Mouse (Mus musculus): ENCODE measurements around the gene Rap1b.

Rap1b gene

GRCm38 (mm10) chr10:117783786-117784420, 61.9 kb downstream of the Rap1b start:
- DNase-seq (ENCODE audit: low read depth, low spot score) = no peak

GRCm38 (mm10) chr10:117782491-117783260, 63.2 kb downstream of the Rap1b start:
- no peak for DNase-seq (ENCODE audit: low read depth, low spot score)

- no peak for DNase-seq (ENCODE audit: low read depth, low spot score)
Observed at GRCm38 (mm10) chr10:117782056-117782455, 63.8 kb downstream of the Rap1b start.

DNA sequence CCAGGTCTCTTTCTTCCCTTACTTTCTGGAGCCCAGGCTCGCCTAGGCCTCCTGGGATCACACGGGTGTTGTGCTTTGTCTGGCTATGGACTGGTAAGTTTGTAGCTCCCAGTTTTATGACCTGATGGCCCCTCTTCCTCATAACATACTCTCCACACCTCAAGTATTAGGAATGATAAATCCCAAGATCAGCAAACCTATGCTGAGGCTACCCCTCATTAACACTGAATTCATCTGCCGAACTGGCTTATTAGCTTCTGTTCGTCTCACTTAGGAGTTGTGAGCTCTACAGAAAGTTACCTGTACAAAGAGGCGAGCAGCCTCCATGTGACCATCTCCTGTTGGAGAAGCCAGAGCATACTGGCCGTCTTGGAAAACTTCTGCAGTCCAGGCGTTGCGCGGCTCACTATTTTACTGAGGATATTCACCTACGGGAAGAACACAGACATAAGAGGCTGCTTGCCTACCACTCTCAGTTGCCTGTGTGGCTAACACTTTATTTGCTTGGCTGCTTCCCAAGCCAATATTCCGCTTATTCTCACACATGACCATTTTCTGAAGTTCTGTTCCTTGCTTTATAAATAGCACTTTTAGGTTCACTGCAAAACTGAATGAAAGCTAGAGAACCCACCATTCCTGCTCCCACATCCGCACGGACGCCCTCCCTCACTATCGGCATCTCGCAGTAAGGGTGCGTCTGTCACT, 64.7 kb downstream of the Rap1b start:
- no peak for DNase-seq (ENCODE audit: low read depth, low spot score)

- no peak for DNase-seq (ENCODE audit: low read depth, low spot score)
Observed at GRCm38 (mm10) chr10:117780306-117780911, 65.4 kb downstream of the Rap1b start.

GRCm38 (mm10) chr10:117779581-117780305, 66.1 kb downstream of the Rap1b start:
- DNase-seq (ENCODE audit: low read depth, low spot score) = no peak

DNA sequence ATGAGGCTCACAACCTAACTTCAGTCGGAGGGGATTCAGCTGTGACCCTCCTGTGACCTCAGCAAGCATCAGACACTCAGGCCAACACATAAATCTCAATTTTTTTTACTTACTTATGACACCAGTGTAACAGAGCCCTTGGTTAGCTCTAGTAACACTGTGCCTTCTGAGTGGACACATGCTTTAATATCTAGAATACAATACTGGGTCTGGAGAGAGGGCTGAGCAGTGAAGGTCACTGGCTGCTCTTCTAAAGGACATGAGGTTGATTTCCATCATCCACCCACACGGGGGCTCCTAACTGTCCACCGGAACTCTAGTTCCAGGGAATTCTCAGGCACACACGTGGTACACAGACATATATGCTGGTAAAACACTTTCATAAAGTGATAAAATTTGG, 66.9 kb downstream of the Rap1b start:
- no peak for DNase-seq (ENCODE audit: low read depth, low spot score)

DNA sequence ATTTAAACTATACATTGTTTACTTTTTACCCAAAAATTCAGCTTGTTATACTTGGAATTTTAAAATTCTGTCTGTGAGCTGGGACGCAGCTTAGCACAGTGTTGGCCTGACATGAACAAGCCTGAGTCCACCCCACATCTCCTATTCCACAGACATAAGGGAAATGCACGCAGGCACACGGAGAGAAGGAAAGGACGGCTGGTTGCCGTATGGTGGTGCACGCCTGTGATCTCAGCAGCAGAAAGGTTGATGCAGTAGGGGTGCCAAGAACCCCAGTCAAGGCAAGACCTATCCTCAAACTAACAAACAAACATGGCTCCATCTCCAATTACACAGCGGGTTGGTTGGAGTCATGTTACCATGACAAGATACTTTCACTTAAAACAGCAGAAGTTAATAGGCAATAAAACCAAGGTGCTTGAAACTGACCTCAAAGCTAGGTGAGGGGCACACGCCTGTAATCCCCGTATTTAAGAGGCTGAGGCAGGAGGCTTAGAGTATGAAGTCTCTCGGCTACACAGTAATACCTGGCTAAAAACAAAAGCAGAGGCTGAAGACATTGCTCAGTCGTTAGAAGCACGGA, 67.4 kb downstream of the Rap1b start:
- no peak for DNase-seq (ENCODE audit: low read depth, low spot score)

DNA sequence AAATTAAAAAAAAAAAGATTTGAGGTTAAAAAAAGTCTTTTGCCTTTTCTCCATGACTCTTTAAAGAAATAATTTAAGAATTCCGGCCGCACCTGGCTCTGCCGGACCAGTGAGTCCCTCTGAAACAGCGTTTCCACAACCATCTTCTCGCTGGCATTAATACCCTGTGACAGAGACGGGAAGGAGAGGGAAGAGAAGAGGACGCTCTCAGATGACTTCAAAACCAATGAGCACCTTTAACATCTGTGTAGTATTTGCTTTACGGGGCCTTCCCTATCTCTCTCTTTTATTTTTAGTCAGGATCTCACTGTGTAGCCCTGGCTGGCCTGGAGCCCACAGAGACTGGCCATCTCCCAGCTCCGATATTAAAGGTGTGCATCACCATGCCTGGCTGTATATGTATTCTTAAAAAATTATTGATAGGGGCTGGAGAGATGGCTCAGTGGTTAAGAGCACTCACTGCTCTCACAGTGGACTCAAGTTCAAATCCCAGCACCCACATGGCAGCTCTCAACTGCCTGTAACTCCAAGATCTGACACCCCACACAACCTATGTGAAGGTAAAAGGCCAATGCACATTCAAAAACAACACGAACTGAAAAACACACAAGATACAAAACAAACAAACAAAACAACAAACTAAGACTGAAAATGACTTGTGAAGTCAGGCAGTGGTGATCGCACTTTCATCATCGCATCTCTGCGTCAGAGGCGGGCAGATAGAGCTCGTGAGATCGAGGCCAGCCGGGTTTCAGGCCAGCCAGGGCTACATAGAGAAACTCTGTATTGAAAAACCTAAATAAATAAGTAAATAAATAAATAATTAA, 68.1 kb downstream of the Rap1b start:
- DNase-seq (ENCODE audit: low read depth, low spot score) = no peak

DNA sequence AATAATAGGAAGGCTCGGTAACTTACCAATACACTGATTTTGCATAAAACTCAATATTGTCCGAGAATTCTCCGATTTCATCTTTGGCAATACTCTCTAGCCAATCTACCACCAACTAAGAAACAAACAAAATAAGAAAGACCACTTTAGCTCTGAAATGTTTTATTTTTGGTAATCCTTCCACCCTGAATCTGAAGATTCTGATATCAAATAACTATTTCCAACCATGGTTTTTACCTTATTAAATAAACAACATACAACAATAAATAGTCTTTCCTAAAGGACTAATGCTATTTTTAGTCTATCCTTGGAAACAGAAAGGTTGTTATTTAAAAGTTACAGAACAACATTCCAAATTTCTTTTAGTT, 68.7 kb downstream of the Rap1b start:
- DNase-seq (ENCODE audit: low read depth, low spot score) = no peak

DNA sequence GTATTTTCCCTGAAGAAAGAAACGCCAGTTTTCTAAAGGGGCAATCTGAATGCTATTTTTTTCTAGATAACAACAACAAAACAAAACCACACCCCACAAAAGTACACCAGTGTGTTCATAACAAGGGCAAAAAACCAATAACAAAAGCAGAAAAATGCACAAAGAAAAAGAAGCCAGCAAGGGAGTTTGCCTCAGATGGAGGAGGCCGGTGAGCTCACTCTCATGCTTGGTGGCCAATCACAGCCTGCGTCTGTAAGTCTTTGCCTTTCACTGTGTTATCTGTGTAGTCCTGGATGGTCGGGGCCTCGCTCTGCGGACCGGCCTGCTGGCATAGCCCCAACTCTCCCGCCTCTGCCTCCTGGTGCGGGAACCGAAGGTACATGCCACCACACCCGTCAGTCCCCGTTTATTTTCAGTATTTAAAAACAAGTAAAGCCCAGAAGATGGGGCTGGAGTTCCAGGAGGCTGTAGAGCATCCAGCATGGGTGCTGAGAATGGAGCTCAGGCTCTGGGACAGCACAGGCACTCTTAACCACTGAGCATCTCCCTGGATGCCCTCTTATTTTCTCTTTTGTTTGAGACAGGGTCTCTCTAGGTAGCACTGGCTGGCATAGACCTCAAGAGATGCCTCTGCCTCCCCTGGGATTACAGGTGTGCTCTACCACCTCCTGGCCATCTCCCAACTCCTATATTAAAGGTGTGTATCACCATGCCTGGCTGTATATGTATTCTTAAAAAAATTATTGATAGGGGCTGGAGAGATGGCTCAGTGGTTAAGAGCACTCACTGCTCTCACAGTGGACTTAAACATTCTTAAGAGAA, 69.3 kb downstream of the Rap1b start:
- no peak for DNase-seq (ENCODE audit: low read depth, low spot score)

DNA sequence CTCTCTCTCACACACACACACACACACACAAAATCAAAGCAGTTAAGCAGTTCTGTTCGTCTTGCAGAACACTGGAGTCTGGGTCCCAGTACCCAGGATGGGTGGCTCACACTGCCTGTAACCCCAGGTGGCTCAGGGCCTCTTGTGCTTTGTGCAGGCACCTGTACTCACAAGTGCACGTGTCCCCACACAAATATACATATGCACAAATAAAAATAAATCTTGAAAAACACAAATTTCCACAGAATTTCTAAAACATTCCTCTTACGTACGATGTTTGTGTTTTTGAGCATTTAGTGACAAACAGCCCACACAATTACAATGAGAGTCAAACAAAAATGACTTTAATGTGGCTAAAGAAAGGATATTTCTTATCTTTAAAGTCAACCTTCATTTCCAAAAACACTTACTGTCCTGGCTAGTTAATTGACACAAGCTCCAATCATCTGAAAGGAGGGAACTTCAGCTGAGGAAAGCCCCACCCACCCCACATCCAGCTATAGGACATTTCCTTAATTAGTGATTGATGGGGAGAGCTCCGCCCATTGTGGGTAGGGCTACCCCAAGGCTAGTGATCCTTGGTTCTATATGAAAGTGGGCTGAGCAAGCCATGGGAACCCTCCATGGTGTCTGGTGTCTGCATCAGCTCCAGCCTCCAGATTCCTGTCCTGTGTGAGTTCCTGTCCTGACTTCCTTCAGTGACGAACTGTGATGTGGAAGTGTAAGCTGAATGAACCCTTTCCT, 70.3 kb downstream of the Rap1b start:
- no peak for DNase-seq (ENCODE audit: low read depth, low spot score)

DNA sequence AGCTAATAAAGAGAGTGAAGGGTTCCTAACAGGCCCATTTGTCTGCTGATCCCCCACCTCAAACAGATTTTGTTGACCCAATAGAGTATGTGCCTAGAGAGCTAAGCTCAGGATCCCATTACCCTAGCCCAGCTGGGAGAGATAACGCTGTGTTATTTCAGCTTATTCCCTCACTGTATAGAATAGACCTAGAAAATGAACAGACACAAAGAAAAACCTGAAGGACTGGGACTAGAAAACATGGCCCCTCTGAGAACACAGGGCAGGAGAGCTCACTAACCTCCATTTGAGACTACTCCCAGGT, 71.1 kb downstream of the Rap1b start:
- no peak for DNase-seq (ENCODE audit: low read depth, low spot score)

GRCm38 (mm10) chr10:117774011-117774816, 71.6 kb downstream of the Rap1b start:
- no peak for DNase-seq (ENCODE audit: low read depth, low spot score)

DNA sequence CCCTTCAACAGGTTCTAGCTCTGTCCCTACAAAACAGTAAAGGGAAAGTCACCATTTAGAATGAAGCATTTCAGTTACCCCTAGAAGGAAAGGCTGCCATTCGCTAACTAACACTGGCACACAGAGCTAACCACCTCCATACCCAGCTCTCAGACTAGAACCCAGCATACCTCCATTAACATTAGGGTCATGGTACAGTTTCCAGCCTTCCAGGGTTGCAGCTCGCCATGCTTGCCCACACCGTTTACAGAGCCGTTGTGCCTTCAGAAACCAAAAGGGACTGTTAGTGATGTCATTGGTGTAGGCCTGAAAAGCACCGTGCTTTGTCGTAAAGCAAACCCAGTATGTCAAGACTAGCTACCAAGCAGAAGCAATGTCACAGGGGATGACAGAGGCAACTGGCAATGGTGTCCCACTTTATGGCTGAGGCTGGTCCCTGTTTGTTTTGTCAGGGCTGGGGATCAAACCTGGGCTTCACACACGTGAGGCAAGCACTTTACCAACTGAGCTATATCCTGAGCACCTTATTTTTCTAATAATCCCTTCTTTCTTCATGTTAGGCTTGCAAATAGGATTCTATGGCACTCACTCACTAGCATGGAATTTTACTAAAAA, 72.6 kb downstream of the Rap1b start:
- no peak for DNase-seq (ENCODE audit: low read depth, low spot score)

DNA sequence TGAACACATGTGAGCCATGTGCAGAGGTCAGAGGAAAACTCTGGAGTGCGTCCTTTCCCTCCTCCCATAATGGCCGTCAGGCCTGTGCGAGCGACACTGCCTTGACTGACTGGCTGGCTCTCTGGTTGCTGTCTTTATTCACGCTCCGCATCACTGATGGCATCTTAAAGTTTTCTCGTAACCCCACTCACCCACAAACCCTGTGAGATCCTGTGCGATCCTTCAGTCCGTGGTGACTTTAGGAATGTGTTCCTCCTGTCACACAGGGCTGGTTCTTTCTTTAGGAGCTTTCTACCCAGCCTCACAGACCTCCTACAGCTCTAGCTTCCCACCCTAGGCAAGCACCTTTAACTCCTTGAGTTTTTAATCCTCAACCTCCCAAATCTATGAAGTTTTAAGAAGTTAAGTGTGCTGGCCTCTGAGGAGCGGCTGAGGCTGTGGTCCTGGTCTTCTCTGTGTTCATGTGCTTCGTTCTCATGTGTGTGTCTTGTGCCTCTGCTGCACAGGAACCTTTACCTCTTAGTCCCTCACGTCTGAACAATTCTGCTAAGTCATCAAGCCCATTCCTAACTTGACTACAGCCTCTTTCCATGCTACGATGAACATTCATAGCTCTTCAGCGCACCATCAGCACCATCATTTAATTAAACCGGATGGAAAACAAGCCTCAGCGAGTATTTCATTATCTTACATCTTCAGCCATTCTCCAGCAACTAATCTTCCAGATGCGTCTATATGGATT, 73.3 kb downstream of the Rap1b start:
- DNase-seq (ENCODE audit: low read depth, low spot score) = no peak

DNA sequence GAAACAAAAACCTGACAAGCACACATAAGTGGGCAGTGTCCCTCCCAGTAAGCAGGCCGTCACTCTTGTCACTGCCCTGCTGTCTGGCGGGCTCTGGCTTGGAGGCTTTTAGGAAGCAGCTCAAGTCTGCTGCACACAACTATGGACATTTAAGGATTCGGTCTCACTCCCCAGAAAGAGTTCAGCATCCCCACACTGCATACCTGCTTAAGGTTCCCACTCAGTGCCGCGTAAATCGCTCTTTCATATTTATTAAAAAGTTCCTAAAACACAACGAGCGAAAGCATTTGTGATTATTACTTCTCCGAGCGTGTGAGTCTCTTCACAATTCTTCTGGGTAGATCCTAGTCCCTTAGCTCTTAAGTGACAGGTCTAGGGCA, 74.7 kb downstream of the Rap1b start:
- DNase-seq (ENCODE audit: low read depth, low spot score) = no peak

Measured in embryo, embryonic 11.5 days (tissue).